Mouse (Mus musculus): ENCODE data around the gene Olig1. TPM values are rescaled to one million over a fixed set of nuclear protein-coding genes. Genes with fewer than 3 reads are reported as not detected.

Gene Olig1
- polyA plus RNA-seq, 1 experiment = 233 TPM

GRCm38 (mm10) chr16:91225233-91226037 is 44.1 kb upstream of the Olig1 start, which contains the start of gene Olig2:
Gene Olig2 (plus strand): TSS chr16:91225457.
- WGBS = 1% methylated on average over 53 of the region's 53 CpGs
- TF ChIP-seq POLR2A (IDR thresholded peaks at IDR 0.05; ENCODE audit: borderline replicate concordance, insufficient read depth, low read length) (no peak), CTCF (IDR thresholded peaks at IDR 0.05; ENCODE audit: borderline replicate concordance, insufficient read depth, low read depth, low read length) (no peak)
- peaks cover 9% of the 10 kb centered on the region; the same call in 1 of the 2 replicates for H3K27me3 ChIP-seq (ENCODE audit: control insufficient read depth, insufficient read depth, low read length)
- no peaks in the 10 kb centered on the region for H3K4me1 ChIP-seq (ENCODE audit: control insufficient read depth, insufficient read depth, low read length)
- H3K4me3 ChIP-seq (replicated peaks; ENCODE audit: insufficient read depth, low read depth, low read length) = peak within 1 kb of the TSS; percentile 17
- H3K27ac ChIP-seq (ENCODE audit: insufficient read depth, low read length) = no peak within 1 kb of the TSS
- peak; percentile 28 to 37 for DNase-seq

GRCm38 (mm10) chr16:91226038-91226882 is 43.3 kb upstream of the Olig1 start:
- Histone ChIP-seq H3K27ac (ENCODE audit: insufficient read depth, low read length) (no peak overlapping the region), H3K4me3 (replicated peaks; ENCODE audit: insufficient read depth, low read depth, low read length) (no peak overlapping the region), H3K27me3 (ENCODE audit: control insufficient read depth, insufficient read depth, low read length) (peaks cover 9% of the 10 kb centered on the region; the same call in 1 of the 2 replicates), H3K4me1 (ENCODE audit: control insufficient read depth, insufficient read depth, low read length) (no peaks in the 10 kb centered on the region)
- DNase-seq = peak in 1 of 2 experiments; percentile 25
- no peak for TF ChIP-seq POLR2A (IDR thresholded peaks at IDR 0.05; ENCODE audit: borderline replicate concordance, insufficient read depth, low read length)
- TF ChIP-seq CTCF (IDR thresholded peaks at IDR 0.05; ENCODE audit: borderline replicate concordance, insufficient read depth, low read depth, low read length) = no peak
- whole genome bisulfite sequencing = 2% methylated on average over 60 of the region's 60 CpGs

DNA sequence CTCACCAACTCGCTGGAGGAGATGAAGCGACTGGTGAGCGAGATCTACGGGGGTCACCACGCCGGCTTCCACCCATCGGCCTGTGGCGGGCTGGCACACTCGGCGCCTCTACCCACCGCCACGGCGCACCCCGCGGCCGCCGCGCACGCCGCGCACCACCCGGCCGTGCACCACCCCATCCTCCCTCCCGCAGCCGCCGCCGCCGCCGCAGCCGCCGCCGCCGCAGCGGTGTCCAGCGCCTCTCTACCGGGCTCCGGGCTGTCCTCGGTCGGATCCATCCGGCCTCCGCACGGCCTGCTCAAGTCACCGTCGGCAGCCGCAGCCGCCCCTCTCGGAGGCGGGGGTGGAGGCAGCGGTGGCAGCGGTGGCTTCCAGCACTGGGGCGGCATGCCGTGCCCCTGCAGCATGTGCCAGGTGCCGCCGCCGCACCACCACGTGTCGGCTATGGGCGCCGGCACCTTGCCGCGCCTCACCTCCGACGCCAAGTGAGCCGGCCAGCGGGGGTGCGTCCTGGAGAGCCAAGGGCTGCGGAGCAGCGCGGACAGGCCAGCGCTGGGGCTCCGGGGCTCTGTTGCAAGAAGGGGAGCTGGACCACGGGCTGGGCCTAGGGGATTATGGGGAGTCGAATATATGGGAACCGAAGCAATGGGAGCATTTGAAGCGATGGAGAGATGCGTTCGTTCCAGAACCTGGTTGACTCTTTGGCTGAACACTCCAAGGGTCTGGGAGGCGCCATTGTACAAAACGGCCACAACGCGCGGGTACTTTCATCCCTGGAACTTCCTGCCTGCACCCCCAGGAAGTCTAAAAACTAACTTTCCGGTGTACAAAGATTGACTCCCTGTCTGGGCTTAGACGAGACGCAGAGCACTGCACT is 42.5 kb upstream of the Olig1 start:
- no peak for TF ChIP-seq POLR2A (IDR thresholded peaks at IDR 0.05; ENCODE audit: borderline replicate concordance, insufficient read depth, low read length)
- TF ChIP-seq CTCF (IDR thresholded peaks at IDR 0.05; ENCODE audit: borderline replicate concordance, insufficient read depth, low read depth, low read length) = no peak
- Histone ChIP-seq H3K27ac (ENCODE audit: insufficient read depth, low read length) (no peak overlapping the region), H3K4me3 (replicated peaks; ENCODE audit: insufficient read depth, low read depth, low read length) (no peak overlapping the region), H3K4me1 (ENCODE audit: control insufficient read depth, insufficient read depth, low read length) (no peaks in the 10 kb centered on the region), H3K27me3 (ENCODE audit: control insufficient read depth, insufficient read depth, low read length) (peaks cover 9% of the 10 kb centered on the region; the same call in 1 of the 2 replicates)
- peak in 1 of 2 experiments; percentile 15 for DNase-seq
- WGBS = 1% methylated on average over 72 of the region's 85 CpGs

DNA sequence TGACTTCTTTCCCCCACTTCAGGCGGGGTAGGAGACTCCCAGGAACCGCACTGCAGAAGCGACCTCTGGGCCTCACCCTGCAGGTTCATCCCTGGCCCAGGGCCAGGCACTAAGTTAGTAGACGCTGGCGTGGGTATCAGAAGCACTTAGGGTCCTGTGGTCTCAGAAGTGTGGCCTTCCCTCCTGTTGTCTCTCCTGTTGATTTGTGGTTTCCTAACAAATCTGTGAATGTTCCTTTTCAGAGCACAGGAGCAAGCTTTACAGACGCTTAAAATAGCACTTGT is 41.9 kb upstream of the Olig1 start:
- DNase-seq = peak in 1 of 2 experiments; percentile 15
- TF ChIP-seq POLR2A (IDR thresholded peaks at IDR 0.05; ENCODE audit: borderline replicate concordance, insufficient read depth, low read length) (no peak), CTCF (IDR thresholded peaks at IDR 0.05; ENCODE audit: borderline replicate concordance, insufficient read depth, low read depth, low read length) (no peak)
- Histone ChIP-seq H3K4me1 (ENCODE audit: control insufficient read depth, insufficient read depth, low read length) (no peaks in the 10 kb centered on the region), H3K27me3 (ENCODE audit: control insufficient read depth, insufficient read depth, low read length) (peaks cover 10% of the 10 kb centered on the region; the same call in 1 of the 2 replicates), H3K27ac (ENCODE audit: insufficient read depth, low read length) (no peak overlapping the region), H3K4me3 (replicated peaks; ENCODE audit: insufficient read depth, low read depth, low read length) (no peak overlapping the region)
- WGBS = 5% methylated on average over 6 of the region's 6 CpGs

DNA sequence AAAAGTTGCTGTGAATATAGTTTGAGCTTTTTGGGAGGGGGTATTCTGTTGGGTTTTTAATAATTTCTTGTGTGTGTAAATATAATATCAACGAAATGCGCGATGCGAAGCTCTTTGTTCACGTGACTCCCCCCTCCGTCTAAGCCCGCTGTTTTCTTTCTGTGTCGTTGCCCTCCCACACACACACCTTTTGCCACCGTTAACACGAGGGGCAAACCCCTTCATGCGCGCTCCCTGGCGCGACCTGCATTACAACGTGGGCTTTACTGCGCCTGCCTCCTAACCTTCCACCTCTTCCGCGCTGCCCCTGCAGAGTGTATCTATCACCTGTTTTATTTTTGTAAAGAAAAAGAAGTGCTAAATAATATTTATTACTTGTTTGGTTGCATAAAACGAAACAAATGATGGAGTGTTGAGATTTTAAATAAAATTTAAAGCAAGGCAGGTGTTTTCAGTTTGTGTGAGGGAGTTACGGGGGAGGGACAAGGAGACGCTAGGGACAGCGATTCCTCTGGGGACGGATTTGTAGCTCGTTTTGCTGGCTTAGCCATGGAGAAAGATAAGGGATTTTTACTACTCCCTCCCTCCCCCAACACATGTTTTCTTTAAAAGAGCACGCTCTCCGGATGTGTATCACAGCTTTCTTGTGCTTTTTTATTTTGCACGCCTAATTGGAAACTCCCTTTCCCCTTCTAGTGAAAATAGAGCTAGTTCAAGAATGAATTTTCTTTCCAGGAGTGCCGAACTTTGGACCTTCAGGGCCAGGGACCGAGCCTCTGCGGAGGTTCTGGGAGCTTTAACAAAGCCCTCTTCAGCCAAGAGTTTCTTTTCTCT is 41.1 kb upstream of the Olig1 start:
- Histone ChIP-seq H3K27ac (ENCODE audit: insufficient read depth, low read length) (no peak overlapping the region), H3K4me1 (ENCODE audit: control insufficient read depth, insufficient read depth, low read length) (no peaks in the 10 kb centered on the region), H3K4me3 (replicated peaks; ENCODE audit: insufficient read depth, low read depth, low read length) (no peak overlapping the region), H3K27me3 (ENCODE audit: control insufficient read depth, insufficient read depth, low read length) (peaks cover 9% of the 10 kb centered on the region; the same call in 1 of the 2 replicates)
- DNase-seq = no peak
- TF ChIP-seq POLR2A (IDR thresholded peaks at IDR 0.05; ENCODE audit: borderline replicate concordance, insufficient read depth, low read length) (no peak), CTCF (IDR thresholded peaks at IDR 0.05; ENCODE audit: borderline replicate concordance, insufficient read depth, low read depth, low read length) (no peak)
- WGBS = 8% methylated on average over 30 of the region's 30 CpGs

DNA sequence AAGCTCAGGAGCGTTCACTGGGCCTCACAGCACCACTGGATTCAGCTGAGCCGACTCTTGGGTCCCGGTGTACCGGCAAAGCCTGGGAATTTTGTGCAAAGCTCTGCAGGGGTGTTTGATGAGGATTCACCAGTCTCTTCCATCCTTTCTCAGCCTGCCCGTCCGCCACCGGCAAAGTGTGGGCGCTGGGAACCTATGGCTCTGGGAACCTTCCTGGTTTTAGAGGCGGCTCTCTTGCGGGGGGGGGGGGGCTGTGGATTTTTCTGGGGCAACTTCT is 40.6 kb upstream of the Olig1 start:
- no peak overlapping the region for H3K27ac ChIP-seq (ENCODE audit: insufficient read depth, low read length)
- TF ChIP-seq POLR2A (IDR thresholded peaks at IDR 0.05; ENCODE audit: borderline replicate concordance, insufficient read depth, low read length) (no peak), CTCF (IDR thresholded peaks at IDR 0.05; ENCODE audit: borderline replicate concordance, insufficient read depth, low read depth, low read length) (no peak)

More for the DNA sequence above, 40.6 kb upstream of the Olig1 start:
- no peaks in the 10 kb centered on the region for H3K4me1 ChIP-seq (ENCODE audit: control insufficient read depth, insufficient read depth, low read length)
- DNase-seq = no peak
- peaks cover 9% of the 10 kb centered on the region; the same call in 1 of the 2 replicates for H3K27me3 ChIP-seq (ENCODE audit: control insufficient read depth, insufficient read depth, low read length)
- no peak overlapping the region for H3K4me3 ChIP-seq (replicated peaks; ENCODE audit: insufficient read depth, low read depth, low read length)
- 16% methylated on average over 10 of the region's 10 CpGs for WGBS
